Mouse (Mus musculus) bone marrow, adult 2 months (tissue): ENCODE measurements around the gene Hils1.

ENCODE experiments used
- CTCF ChIP-seq: fragments of 200-500 bp; IDR thresholded peaks from 2 replicates; pipeline ENCODE4 v1.5.1; 2011; ENCODE audit warnings: low read length, control low read depth; ENCODE audit not compliant: control insufficient read depth, insufficient read depth
- POLR2A ChIP-seq: fragments of 200-500 bp; IDR thresholded peaks from 2 replicates; pipeline ENCODE4 v1.6.1; 2011; ENCODE audit warnings: low read depth, mild to moderate bottlenecking, control low read depth, low read length, borderline replicate concordance; ENCODE audit not compliant: control insufficient read depth

- TF ChIP-seq CTCF, result no peak
- TF ChIP-seq POLR2A, result no peak
Observed at GRCm38 (mm10) chr11:94937335-94937781, 30.0 kb upstream of the Hils1 start.
